Mouse (Mus musculus): ENCODE measurements around the gene Otx2.

Gene Otx2

DNA sequence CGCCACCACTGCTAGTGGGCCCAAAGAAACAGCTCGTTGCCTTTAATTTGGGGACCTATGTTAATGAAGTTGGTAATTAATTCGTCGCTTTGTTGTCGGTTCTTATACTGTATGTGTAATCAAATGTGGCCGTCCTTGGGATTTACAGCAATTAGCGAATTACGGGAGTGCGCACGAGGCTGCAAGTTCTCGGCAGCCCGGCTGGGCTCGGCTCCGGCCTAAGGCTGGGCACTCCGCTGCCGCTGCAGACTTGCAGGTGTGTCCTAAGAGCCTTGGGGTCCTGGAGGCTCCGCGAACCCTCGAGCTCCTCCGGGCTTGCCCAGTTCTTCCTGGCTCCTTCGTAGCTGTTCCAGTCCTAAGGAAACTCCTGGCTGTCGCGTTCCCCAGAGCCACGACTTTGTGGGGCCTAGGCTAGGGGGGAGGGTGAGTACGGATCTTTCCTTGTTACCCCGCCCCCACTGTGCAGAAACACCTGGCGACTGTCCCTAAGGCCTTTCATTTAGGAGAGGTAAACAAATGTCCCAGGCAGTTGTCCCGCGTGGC, 4.8 kb downstream of the Otx2 start:
- in situ Hi-C loops (cut with MboI, MseI) = loop anchor here (5.0 kb wide), 1 partner anchor 552 kb away; no protein-coding TSS in a partner anchor

- in situ Hi-C loops (cut with MboI, MseI) = loop anchor here (5.0 kb wide), 1 partner anchor 551 kb away; no protein-coding TSS in a partner anchor
Measured at GRCm38 (mm10) chr14:48668051-48668481, 5.6 kb downstream of the Otx2 start.

GRCm38 (mm10) chr14:48667396-48667795, 6.2 kb downstream of the Otx2 start:
- in situ Hi-C loops (cut with MboI, MseI) = loop anchor here (5.0 kb wide), 1 partner anchor 550 kb away; no protein-coding TSS in a partner anchor

GRCm38 (mm10) chr14:48666771-48667170, 6.8 kb downstream of the Otx2 start:
- in situ Hi-C loops (cut with MboI, MseI) = loop anchor here (5.0 kb wide), 1 partner anchor 549 kb away; no protein-coding TSS in a partner anchor

DNA sequence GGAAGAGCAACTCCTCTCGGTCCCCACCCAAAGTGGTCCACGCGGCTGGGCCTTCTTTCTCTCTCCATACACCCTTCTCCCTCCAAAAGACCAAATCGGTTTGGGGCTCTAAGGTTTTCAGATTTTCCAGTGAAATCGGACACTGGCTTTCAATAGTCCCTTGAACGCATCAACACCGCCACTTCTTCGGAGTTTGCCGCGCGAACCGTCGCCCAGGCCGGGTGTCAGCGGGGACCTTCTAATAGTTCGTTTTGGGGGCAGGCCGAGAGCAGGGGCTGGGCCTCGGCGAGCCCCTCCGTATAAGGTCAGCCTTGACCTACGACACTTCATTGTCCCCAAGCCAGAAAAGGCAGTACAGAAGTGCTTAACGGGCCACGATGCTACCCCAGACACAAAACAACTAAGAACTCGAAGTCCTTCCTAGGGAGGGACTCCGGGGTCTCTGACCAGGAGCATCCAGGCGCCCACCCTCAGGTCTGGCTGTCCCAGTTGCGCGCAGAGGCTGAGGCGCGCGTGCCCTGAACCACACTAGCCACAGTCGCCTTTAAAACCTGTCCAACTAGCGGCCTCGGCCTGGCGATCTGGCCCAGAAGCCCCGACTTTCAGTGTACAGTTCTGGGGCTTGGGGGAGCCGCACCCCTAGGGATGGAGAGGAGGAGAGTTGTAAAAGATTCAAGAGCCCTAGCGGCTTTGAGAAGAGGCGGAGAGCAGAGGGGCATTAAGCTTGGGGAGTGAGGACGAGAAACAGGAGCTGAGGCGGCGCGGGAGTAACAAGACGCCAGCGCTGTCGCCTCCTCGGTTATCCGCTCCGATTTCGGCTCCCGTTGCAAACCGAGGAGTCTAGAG, 7.6 kb downstream of the Otx2 start:
- in situ Hi-C loops (cut with MboI, MseI) = loop anchor here (5.0 kb wide), 1 partner anchor 549 kb away; no protein-coding TSS in a partner anchor

- in situ Hi-C loops (cut with MboI, MseI) = loop anchor here (5.0 kb wide), 2 partner anchors 528 to 548 kb away; no protein-coding TSS in a partner anchor
Measured at GRCm38 (mm10) chr14:48664841-48665815, 8.5 kb downstream of the Otx2 start.

DNA sequence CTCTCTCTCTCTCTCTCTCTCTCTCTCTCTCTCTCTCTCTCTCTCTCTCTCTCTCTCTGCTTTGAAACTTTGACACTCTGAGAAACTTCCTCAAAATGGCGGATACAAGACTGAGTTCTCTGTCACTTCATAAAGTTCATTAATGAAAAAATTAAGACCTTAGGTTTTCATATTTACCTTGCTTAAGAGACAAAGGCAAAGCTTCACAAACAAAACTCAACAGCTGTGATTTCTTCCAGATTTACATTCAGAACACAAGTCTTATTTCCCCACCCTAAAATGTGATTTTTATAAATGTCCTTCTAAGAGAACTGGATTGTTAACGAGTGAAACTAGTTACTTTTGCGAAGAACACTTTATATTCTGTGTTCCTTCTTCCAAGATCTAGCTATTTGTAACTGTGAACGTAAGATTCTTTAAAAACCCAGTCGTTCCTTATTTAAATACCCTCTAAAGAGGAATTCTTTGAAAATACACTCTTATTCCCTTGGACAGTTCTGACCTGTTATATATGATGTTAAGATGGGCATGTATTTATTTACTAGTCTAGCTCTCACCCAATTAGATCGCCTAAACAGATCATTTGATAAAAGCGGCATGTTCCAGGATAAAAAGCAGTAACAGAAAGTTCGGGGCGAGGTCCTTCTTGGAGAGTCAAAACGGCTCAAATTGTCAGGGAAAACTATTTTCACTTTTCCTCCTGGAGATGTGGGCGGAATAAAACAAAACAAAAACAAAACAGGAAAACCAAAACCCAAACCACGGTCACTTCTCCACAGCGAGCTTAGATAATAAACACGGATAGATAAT, 9.4 kb downstream of the Otx2 start:
- in situ Hi-C loops (cut with MboI, MseI) = loop anchor here (5.0 kb wide), 1 partner anchor 527 kb away; no protein-coding TSS in a partner anchor

DNA sequence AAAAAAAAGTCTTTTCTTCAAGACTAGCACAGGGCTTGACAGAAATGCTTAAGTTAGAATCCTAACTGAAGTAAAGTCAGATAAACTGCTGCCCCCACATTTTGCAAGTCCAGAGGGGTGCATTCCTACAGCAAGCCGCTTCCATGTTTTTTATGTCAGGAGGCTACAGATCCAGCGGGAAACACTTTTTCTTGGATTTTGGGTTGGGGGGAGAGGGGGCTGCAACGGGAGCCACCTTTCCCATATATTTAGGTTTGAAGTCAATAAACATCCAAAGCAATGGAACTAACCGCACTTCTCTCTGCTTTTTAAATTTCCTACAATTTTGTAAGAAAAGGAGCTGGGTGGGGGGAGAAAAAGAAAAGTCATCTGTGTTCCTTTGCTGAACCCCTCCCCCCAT, 10.1 kb downstream of the Otx2 start:
- in situ Hi-C loops (cut with MboI, MseI) = loop anchor here (5.0 kb wide), 1 partner anchor 526 kb away; no protein-coding TSS in a partner anchor

DNA sequence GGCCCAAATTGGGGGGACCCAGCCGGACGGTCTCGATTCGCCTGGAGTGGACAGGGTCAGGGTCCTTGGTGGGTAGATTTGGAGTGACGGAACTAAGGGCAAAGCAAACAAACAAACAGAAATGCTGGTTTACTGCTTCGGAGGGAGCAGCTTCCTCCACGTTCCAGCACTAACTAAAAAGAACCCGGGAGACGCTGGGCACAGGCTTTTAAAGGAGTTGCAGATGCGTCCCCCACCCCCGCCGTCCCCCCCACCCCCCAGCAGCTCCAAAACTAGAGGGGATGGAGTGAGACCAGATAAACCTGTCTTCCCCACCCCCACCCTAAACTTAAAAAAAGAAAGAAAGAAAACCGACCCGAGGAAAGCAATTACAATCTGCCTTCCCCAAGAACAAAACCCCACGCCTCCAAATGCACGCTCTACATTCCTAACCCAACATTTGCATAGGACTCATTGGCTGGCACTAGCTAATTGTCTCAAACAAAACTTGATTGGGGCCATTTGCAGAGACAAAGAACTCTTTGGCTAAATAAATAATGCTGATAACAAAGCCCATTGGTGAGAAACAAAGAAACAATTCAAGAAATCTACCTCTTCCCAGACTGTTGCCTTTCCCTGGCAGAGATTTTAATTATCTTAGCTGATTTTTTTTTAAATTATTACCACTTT, 10.9 kb downstream of the Otx2 start:
- in situ Hi-C loops (cut with MboI, MseI) = loop anchor here (5.0 kb wide), 1 partner anchor 525 kb away; no protein-coding TSS in a partner anchor

DNA sequence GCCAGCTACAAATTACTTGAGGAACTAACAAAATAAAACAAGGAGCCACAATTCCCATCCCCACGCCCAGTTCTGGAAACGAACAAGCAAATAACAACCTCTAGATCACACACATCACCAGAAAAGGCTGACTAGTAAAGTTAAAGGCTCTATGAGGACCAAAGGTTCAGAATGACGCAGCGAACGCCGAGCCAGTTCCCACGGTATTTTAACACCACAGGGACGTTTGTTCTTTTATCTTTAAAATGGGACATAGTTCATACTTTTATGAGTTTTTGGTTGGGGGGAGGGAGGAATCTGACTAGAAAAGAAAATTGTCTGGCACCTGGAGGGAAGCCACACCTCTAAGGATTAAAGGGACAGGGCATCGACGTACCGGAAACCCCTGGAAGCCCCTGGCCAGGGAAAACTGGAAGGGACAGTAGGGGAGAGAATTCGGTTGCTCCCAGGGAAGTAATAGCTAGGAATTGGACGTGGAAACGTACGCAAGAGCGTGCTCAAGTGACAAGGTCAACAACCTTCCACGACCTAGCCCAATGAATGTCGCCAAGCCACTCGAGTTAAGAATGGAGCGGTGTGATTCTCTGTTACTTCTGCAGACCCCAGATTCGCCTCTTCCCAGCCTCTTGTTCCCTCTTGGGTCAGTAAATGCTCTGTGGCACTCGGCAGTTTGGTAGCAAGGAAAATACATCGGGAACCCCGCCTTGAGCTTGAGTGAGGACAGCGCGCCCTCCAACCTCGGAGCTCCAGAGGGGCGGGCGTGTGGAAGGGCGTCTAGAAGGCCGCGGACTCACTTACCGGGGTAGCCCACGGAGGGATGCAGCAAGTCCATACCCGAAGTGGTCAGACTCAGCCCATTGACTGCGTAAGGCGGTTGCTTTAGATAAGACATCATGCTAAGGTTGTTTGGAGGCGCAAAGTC, 11.7 kb downstream of the Otx2 start:
- in situ Hi-C loops (cut with MboI, MseI) = loop anchor here (5.0 kb wide), 1 partner anchor 525 kb away; no protein-coding TSS in a partner anchor

DNA sequence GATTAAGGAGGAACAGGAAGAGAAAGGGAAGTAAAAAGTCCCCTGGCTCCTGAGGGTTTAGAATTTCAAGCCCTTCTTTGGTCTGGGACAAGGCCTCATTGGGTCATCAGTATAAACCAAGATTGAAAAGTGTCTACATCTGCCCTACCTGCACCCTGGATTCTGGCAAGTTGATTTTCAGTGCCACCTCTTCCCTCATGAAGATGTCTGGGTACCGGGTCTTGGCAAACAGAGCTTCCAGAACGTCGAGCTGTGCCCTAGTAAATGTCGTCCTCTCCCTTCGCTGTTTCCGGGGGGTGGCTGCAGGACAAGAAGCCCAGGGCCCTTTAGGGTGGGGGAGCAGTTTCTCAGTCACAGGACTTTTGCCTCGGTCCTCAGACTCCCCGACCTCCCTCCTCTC, 12.5 kb downstream of the Otx2 start:
- in situ Hi-C loops (cut with MboI, MseI) = loop anchor here (5.0 kb wide), 1 partner anchor 524 kb away; no protein-coding TSS in a partner anchor

- in situ Hi-C loops (cut with MboI, MseI) = loop anchor here (5.0 kb wide), 1 partner anchor 523 kb away; no protein-coding TSS in a partner anchor
Measured at GRCm38 (mm10) chr14:48660593-48660992, 13.0 kb downstream of the Otx2 start.

DNA sequence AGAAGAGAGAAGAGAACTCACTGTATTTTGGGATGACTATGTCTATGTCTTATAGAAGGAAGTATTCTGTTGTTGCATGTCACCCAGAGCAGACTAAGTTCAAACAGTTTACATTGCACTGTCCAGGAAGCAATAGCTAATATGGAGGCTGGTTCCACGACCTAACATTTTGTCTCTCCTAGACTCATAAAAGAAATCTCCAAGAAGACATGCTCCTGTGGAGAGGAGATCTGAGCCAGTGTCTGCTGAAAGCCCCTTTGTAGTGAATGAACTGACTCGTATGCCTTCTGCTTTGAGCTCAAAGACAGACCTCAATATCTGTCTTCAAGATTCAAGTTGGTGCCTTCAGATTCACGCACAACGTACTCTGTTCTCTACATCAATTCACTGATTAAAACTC, 14.0 kb downstream of the Otx2 start:
- in situ Hi-C loops (cut with MboI, MseI) = loop anchor here (5.0 kb wide), 1 partner anchor 522 kb away; no protein-coding TSS in a partner anchor

DNA sequence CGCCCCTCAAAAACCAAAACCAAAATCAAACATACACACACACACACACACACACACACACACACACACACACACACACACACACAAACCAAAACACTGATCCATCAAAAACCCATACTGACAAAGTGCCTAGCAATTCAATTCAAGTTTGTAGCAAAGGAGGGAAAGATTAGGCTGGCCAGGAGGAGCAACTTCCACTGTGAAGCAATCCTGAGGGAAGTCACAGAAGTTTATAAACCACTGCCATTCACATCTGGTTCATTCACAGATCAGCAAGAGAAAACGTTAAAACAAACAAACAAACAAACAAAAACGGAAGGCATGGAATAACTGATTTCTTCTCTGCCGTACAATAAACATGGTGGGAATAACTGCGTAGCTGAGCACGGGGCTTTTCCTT, 16.4 kb downstream of the Otx2 start:
- in situ Hi-C loops (cut with MboI, MseI) = no loop called here

GRCm38 (mm10) chr14:48656711-48657110, 16.9 kb downstream of the Otx2 start:
- in situ Hi-C loops (cut with MboI, MseI) = no loop called here

- in situ Hi-C loops (cut with MboI, MseI) = no loop called here
Measured at GRCm38 (mm10) chr14:48655792-48656550, 17.6 kb downstream of the Otx2 start.

DNA sequence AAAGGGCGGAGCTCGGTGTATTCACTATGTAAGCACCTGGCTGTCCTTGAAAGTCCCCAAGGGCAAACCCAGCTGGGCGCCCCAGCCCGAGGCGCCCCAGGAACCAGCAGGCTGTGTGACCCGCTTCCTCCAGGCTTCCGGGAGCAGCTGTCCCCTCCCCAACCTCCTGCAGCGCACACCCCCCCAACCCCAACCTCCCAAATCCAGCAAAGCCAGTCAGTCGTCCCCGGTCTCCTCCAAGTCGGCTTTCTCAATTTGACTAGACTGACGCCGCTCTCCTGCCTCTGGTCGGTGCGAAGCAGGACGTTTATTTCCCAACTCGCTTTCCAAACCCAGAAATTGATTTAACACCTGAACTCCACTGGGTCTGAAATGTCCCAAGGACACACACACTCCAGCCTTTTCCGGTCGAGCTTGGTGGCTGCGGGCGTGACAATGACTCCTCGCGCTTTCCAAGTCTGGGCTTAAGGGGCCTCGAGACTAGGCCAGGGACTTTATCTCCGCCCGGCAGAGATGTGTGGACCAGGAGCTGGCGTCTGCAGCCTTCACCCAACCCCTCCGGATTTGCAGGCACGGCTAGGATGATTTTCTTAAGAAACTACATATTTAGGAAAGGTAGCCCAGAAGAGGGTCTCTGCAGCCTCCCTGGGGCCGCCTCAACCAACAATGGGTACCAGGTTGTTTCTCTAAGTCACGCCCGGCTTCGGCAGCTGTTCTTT, 18.4 kb downstream of the Otx2 start:
- in situ Hi-C loops (cut with MboI, MseI) = no loop called here
